10 mouse cellular contexts compared by ENCODE assay signal in genomic region chr2:71353306-71354054, GRCm38 (mm10). TPM values are rescaled to one million over a fixed set of nuclear protein-coding genes. Genes with fewer than 3 reads are reported as not detected.
A peak's percentile ranks its signal among the peaks of the same experiment; 100 is the strongest.
DNase-seq lines count a peak whose midpoint lies in the region; ATAC-seq and TF ChIP-seq lines count a peak whose summit lies in the region.
"Had no signal": no experiment of that assay in that cellular context is flagged by ENCODE, and none has a peak within 500 bp of the region (broad histone marks: within the 10 kb centered on the region; RNA-seq: fewer than 3 reads in every experiment).

No protein-coding gene starts in this region.

- H3K9ac ChIP-seq in heart, embryonic 16.5 days (ENCODE audit: low read length) = peak overlapping the region; percentile 48
- H3K9ac ChIP-seq: liver, embryonic 13.5 days had no signal

- peak overlapping the region; percentile 38 for H3K4me2 ChIP-seq in heart, embryonic 16.5 days (ENCODE audit: low read depth, low read length)
- H3K4me2 ChIP-seq: liver, embryonic 13.5 days had no signal

- H3K27me3 ChIP-seq in heart, embryonic 16.5 days (ENCODE audit: control insufficient read depth, insufficient read depth, low read length) = no peaks in the 10 kb centered on the region
- H3K27me3 ChIP-seq: liver, embryonic 13.5 days had no signal

- no peaks in the 10 kb centered on the region for H3K9me3 ChIP-seq in heart, embryonic 16.5 days (replicated peaks; ENCODE audit: control insufficient read depth, low read length)
- H3K9me3 ChIP-seq: liver, embryonic 13.5 days had no signal

- peak overlapping the region; percentile 85 for H3K27ac ChIP-seq in heart, embryonic 16.5 days (ENCODE audit: low read length)
- no peak overlapping the region for H3K27ac ChIP-seq in layer of hippocampus, adult 2 months
- H3K27ac ChIP-seq: liver, embryonic 13.5 days had no signal

- H3K4me3 ChIP-seq in heart, embryonic 16.5 days (ENCODE audit: low read length) = no peak overlapping the region
- no peak overlapping the region for H3K4me3 ChIP-seq in layer of hippocampus, adult 2 months
- H3K4me3 ChIP-seq: liver, embryonic 13.5 days had no signal

- no peaks in the 10 kb centered on the region; the same call in 1 of the 2 replicates for H3K36me3 ChIP-seq in heart, embryonic 16.5 days (ENCODE audit: control insufficient read depth, insufficient read depth)
- H3K36me3 ChIP-seq: liver, embryonic 13.5 days had no signal

- peak; percentile 17; the same call in 1 of the 2 replicates for ATAC-seq in heart, embryonic 16.5 days (replicated peaks; ENCODE audit: extremely low read depth, insufficient read depth, low FRiP score)
- ATAC-seq in megakaryocyte progenitor cell, adult 5-6 weeks (replicated peaks; ENCODE audit: poor library complexity) = peak; percentile 60

- peak; percentile 4 for DNase-seq in lung, postnatal 10 days
- no peak for DNase-seq in lung, postnatal 25 days (ENCODE audit: low spot score)
- peak; percentile 44 to 53 for DNase-seq in adrenal gland, postnatal 36 days
- no peak for DNase-seq in retina, postnatal 1 day
- no peak for DNase-seq in cerebellum, adult 11-12 months
- DNase-seq in layer of hippocampus, adult 2 months (ENCODE audit: low spot score in 2 of 2) = no peak
- DNase-seq: cerebellum, adult 8-10 months; liver, embryonic 13.5 days had no signal

- WGBS in heart, embryonic 16.5 days = 54% methylated on average over 10 of the region's 10 CpGs

- TF ChIP-seq CTCF in layer of hippocampus, adult 2 months (conservative IDR thresholded peaks at IDR 0.05) = no peak

- peaks cover 24% of the 10 kb centered on the region for H3K4me1 ChIP-seq in heart, embryonic 16.5 days (ENCODE audit: control insufficient read depth, insufficient read depth, low read length)

RNA-seq across cellular contexts. Expression of gene Slc25a12, which starts 14.1 kb away (rescaled TPM):
- 100 to 1,000 TPM in 1 of 2 experiments, 10 to 100 TPM in 1; 53.6 to 106 TPM for total RNA-seq in adrenal gland, postnatal 36 days (2021)
- 126 TPM in 2 replicates for polyA plus RNA-seq in heart, embryonic 16.5 days (2015; fragmentation: Nextera tagmentation; extraction: Ambion mirVana)
- total RNA-seq in megakaryocyte progenitor cell, adult 5-6 weeks (2015) = 51.5 and 73.0 TPM in 2 replicates
- total RNA-seq in megakaryocyte progenitor cell, adult 5-6 weeks (2017) = 78.3 and 79.2 TPM in 2 replicates
- 100 to 1,000 TPM; 155 TPM for total RNA-seq in layer of hippocampus, adult 2 months (2021)

RNA-seq across cellular contexts. Expression of gene Hat1, which starts 35.3 kb away (rescaled TPM):
- total RNA-seq in adrenal gland, postnatal 36 days (2021) = 10 to 100 TPM; 30.7 to 35.8 TPM
- polyA plus RNA-seq in heart, embryonic 16.5 days (2015; fragmentation: Nextera tagmentation; extraction: Ambion mirVana) = 106 and 121 TPM in 2 replicates
- total RNA-seq in megakaryocyte progenitor cell, adult 5-6 weeks (2015) = 178 and 189 TPM in 2 replicates
- total RNA-seq in megakaryocyte progenitor cell, adult 5-6 weeks (2017) = 192 and 193 TPM in 2 replicates
- 10 to 100 TPM; 15.4 to 16.5 TPM for total RNA-seq in layer of hippocampus, adult 2 months (2021)

Comparison
In these comparisons a context has a peak if more than half of its experiments do, and no peak if none do; other contexts are left out.
1. DNase-seq: peak in lung, postnatal 10 days (single experiment) and adrenal gland, postnatal 36 days (2 of 2); none in lung, postnatal 25 days (single experiment), retina, postnatal 1 day (single experiment), cerebellum, adult 11-12 months (single experiment) and layer of hippocampus, adult 2 months (0 of 2).
2. RNA of gene Hat1, which starts 35.3 kb away (total RNA-seq): 178 to 193 TPM in megakaryocyte progenitor cell, adult 5-6 weeks; 30.7 to 35.8 TPM in adrenal gland, postnatal 36 days and 15.4 to 16.5 TPM in layer of hippocampus, adult 2 months; every median in the first group is over 4 times any median in the second.